Mouse (Mus musculus): ENCODE results near the gene Pagr1a. TPM values are rescaled to one million over a fixed set of nuclear protein-coding genes. Genes with fewer than 3 reads are reported as not detected.
A peak's percentile ranks its signal among the peaks of the same experiment; 100 is the strongest.

The Pagr1a gene
- polyA plus RNA-seq, 1 experiment from 2014 or later, result 23.1 TPM

- Histone ChIP-seq H3K9ac (ENCODE audit: low read length) (peak overlapping the region; percentile 16; the same call in 1 of the 2 replicates), H3K4me1 (ENCODE audit: control insufficient read depth in 2 of 2, insufficient read depth in 2 of 2, low read length in 2 of 2) (peaks cover 15 to 32% of the 10 kb centered on the region in 2 experiments)
- no peak for ATAC-seq (ENCODE audit: insufficient number of reproducible peaks, insufficient read depth, low FRiP score, low read depth)
Measured at GRCm38 (mm10) chr7:127014993-127015392, 2.2 kb downstream of the Pagr1a start.

GRCm38 (mm10) chr7:127014320-127014719 is 2.8 kb downstream of the Pagr1a start, which contains the start of gene Mvp:
Mvp (minus strand) TSS chr7:127014621.
- Histone ChIP-seq H3K4me1 (ENCODE audit: control insufficient read depth in 2 of 2, insufficient read depth in 2 of 2, low read length in 2 of 2) (peaks cover 15 to 31% of the 10 kb centered on the region in 2 experiments), H3K27me3 (ENCODE audit: control insufficient read depth, insufficient read depth, low read length) (no peaks in the 10 kb centered on the region), H3K9ac (ENCODE audit: low read length) (peak within 1 kb of the TSS; percentile 63), H3K4me2 (ENCODE audit: low read length) (peak within 1 kb of the TSS; percentile 81), H3K4me3 (ENCODE audit: control insufficient read depth in 1 of 2, insufficient read depth in 1 of 2, low read depth in 1 of 2, low read length in 2 of 2) (peak within 1 kb of the TSS; percentile 46 to 62), H3K27ac (replicated peaks in 1 of 2; ENCODE audit: control insufficient read depth in 1 of 2, insufficient read depth in 1 of 2, low read depth in 2 of 2, low read length in 2 of 2) (no peak within 1 kb of the TSS), H3K36me3 (ENCODE audit: control insufficient read depth, insufficient read depth, low read length) (peaks cover 31% of the 10 kb centered on the region), H3K9me3 (ENCODE audit: control insufficient read depth, low read length) (no peaks in the 10 kb centered on the region)
- no peak for ATAC-seq (ENCODE audit: insufficient number of reproducible peaks, insufficient read depth, low FRiP score, low read depth)
- WGBS, result 26% methylated on average over 11 of the region's 11 CpGs

More at GRCm38 (mm10) chr7:127014993-127015392, 2.2 kb downstream of the Pagr1a start:
- Histone ChIP-seq H3K36me3 (ENCODE audit: control insufficient read depth, insufficient read depth, low read length) (peaks cover 31% of the 10 kb centered on the region), H3K4me3 (ENCODE audit: control insufficient read depth in 1 of 2, insufficient read depth in 1 of 2, low read depth in 1 of 2, low read length in 2 of 2) (no peak overlapping the region), H3K27me3 (ENCODE audit: control insufficient read depth, insufficient read depth, low read length) (no peaks in the 10 kb centered on the region), H3K9me3 (ENCODE audit: control insufficient read depth, low read length) (no peaks in the 10 kb centered on the region), H3K4me2 (ENCODE audit: low read length) (peak overlapping the region; percentile 67; the same call in 1 of the 2 replicates), H3K27ac (replicated peaks in 1 of 2; ENCODE audit: control insufficient read depth in 1 of 2, insufficient read depth in 1 of 2, low read depth in 2 of 2, low read length in 2 of 2) (no peak overlapping the region)
- WGBS, result 89% methylated on average over 12 of the region's 12 CpGs

GRCm38 (mm10) chr7:127013385-127013784 is 3.8 kb downstream of the Pagr1a start:
- H3K4me2 ChIP-seq (ENCODE audit: low read length), result peak overlapping the region; percentile 67
- H3K4me3 ChIP-seq (ENCODE audit: control insufficient read depth in 1 of 2, insufficient read depth in 1 of 2, low read depth in 1 of 2, low read length in 2 of 2), result no peak overlapping the region
- H3K27ac ChIP-seq (replicated peaks in 1 of 2; ENCODE audit: control insufficient read depth in 1 of 2, insufficient read depth in 1 of 2, low read depth in 2 of 2, low read length in 2 of 2), result no peak overlapping the region
- H3K4me1 ChIP-seq (ENCODE audit: control insufficient read depth in 2 of 2, insufficient read depth in 2 of 2, low read length in 2 of 2), result peaks cover 18 to 36% of the 10 kb centered on the region in 2 experiments
- H3K27me3 ChIP-seq (ENCODE audit: control insufficient read depth, insufficient read depth, low read length), result no peaks in the 10 kb centered on the region
- no peaks in the 10 kb centered on the region for H3K9me3 ChIP-seq (ENCODE audit: control insufficient read depth, low read length)
- no peak for ATAC-seq (ENCODE audit: insufficient number of reproducible peaks, insufficient read depth, low FRiP score, low read depth)
- 90% methylated on average over 6 of the region's 6 CpGs for WGBS
- no peak overlapping the region for H3K9ac ChIP-seq (ENCODE audit: low read length)
- H3K36me3 ChIP-seq (ENCODE audit: control insufficient read depth, insufficient read depth, low read length), result peaks cover 31% of the 10 kb centered on the region

GRCm38 (mm10) chr7:127012845-127013244 is 4.3 kb downstream of the Pagr1a start:
- WGBS, result 91% methylated on average over 10 of the region's 10 CpGs
- Histone ChIP-seq H3K4me1 (ENCODE audit: control insufficient read depth in 2 of 2, insufficient read depth in 2 of 2, low read length in 2 of 2) (peaks cover 21 to 36% of the 10 kb centered on the region in 2 experiments), H3K4me2 (ENCODE audit: low read length) (no peak overlapping the region), H3K4me3 (ENCODE audit: control insufficient read depth in 1 of 2, insufficient read depth in 1 of 2, low read depth in 1 of 2, low read length in 2 of 2) (no peak overlapping the region), H3K27ac (replicated peaks in 1 of 2; ENCODE audit: control insufficient read depth in 1 of 2, insufficient read depth in 1 of 2, low read depth in 2 of 2, low read length in 2 of 2) (no peak overlapping the region), H3K9me3 (ENCODE audit: control insufficient read depth, low read length) (no peaks in the 10 kb centered on the region), H3K36me3 (ENCODE audit: control insufficient read depth, insufficient read depth, low read length) (peaks cover 31% of the 10 kb centered on the region), H3K27me3 (ENCODE audit: control insufficient read depth, insufficient read depth, low read length) (no peaks in the 10 kb centered on the region), H3K9ac (ENCODE audit: low read length) (no peak overlapping the region)
- ATAC-seq (ENCODE audit: insufficient number of reproducible peaks, insufficient read depth, low FRiP score, low read depth), result no peak

GRCm38 (mm10) chr7:127012374-127012773 is 4.8 kb downstream of the Pagr1a start:
- Histone ChIP-seq H3K4me2 (ENCODE audit: low read length) (no peak overlapping the region), H3K27ac (replicated peaks in 1 of 2; ENCODE audit: control insufficient read depth in 1 of 2, insufficient read depth in 1 of 2, low read depth in 2 of 2, low read length in 2 of 2) (no peak overlapping the region), H3K36me3 (ENCODE audit: control insufficient read depth, insufficient read depth, low read length) (peaks cover 31% of the 10 kb centered on the region), H3K27me3 (ENCODE audit: control insufficient read depth, insufficient read depth, low read length) (no peaks in the 10 kb centered on the region), H3K4me1 (ENCODE audit: control insufficient read depth in 2 of 2, insufficient read depth in 2 of 2, low read length in 2 of 2) (peaks cover 21 to 32% of the 10 kb centered on the region in 2 experiments), H3K4me3 (ENCODE audit: control insufficient read depth in 1 of 2, insufficient read depth in 1 of 2, low read depth in 1 of 2, low read length in 2 of 2) (no peak overlapping the region), H3K9me3 (ENCODE audit: control insufficient read depth, low read length) (no peaks in the 10 kb centered on the region), H3K9ac (ENCODE audit: low read length) (no peak overlapping the region)
- WGBS, result 71% methylated on average over 6 of the region's 6 CpGs
- ATAC-seq (ENCODE audit: insufficient number of reproducible peaks, insufficient read depth, low FRiP score, low read depth), result no peak

- 65% methylated on average over 2 of the region's 2 CpGs for WGBS
- no peaks in the 10 kb centered on the region for H3K9me3 ChIP-seq (ENCODE audit: control insufficient read depth, low read length)
- H3K36me3 ChIP-seq (ENCODE audit: control insufficient read depth, insufficient read depth, low read length), result peaks cover 31% of the 10 kb centered on the region
- H3K4me3 ChIP-seq (ENCODE audit: control insufficient read depth in 1 of 2, insufficient read depth in 1 of 2, low read depth in 1 of 2, low read length in 2 of 2), result no peak overlapping the region
- no peak overlapping the region for H3K27ac ChIP-seq (replicated peaks in 1 of 2; ENCODE audit: control insufficient read depth in 1 of 2, insufficient read depth in 1 of 2, low read depth in 2 of 2, low read length in 2 of 2)
- H3K9ac ChIP-seq (ENCODE audit: low read length), result no peak overlapping the region
- H3K27me3 ChIP-seq (ENCODE audit: control insufficient read depth, insufficient read depth, low read length), result no peaks in the 10 kb centered on the region
- no peak overlapping the region for H3K4me2 ChIP-seq (ENCODE audit: low read length)
- H3K4me1 ChIP-seq (ENCODE audit: control insufficient read depth in 2 of 2, insufficient read depth in 2 of 2, low read length in 2 of 2), result peaks cover 21 to 32% of the 10 kb centered on the region in 2 experiments
- ATAC-seq (ENCODE audit: insufficient number of reproducible peaks, insufficient read depth, low FRiP score, low read depth), result no peak
Measured at GRCm38 (mm10) chr7:127011717-127012116, 5.4 kb downstream of the Pagr1a start.

GRCm38 (mm10) chr7:127011051-127011450 is 6.1 kb downstream of the Pagr1a start:
- no peak for ATAC-seq (ENCODE audit: insufficient number of reproducible peaks, insufficient read depth, low FRiP score, low read depth)
- no peaks in the 10 kb centered on the region for H3K27me3 ChIP-seq (ENCODE audit: control insufficient read depth, insufficient read depth, low read length)
- no peak overlapping the region for H3K4me2 ChIP-seq (ENCODE audit: low read length)
- H3K4me1 ChIP-seq (ENCODE audit: control insufficient read depth in 2 of 2, insufficient read depth in 2 of 2, low read length in 2 of 2), result peaks cover 23 to 32% of the 10 kb centered on the region in 2 experiments
- no peak overlapping the region for H3K9ac ChIP-seq (ENCODE audit: low read length)
- no peak overlapping the region for H3K27ac ChIP-seq (replicated peaks in 1 of 2; ENCODE audit: control insufficient read depth in 1 of 2, insufficient read depth in 1 of 2, low read depth in 2 of 2, low read length in 2 of 2)
- peaks cover 31% of the 10 kb centered on the region for H3K36me3 ChIP-seq (ENCODE audit: control insufficient read depth, insufficient read depth, low read length)
- no peaks in the 10 kb centered on the region for H3K9me3 ChIP-seq (ENCODE audit: control insufficient read depth, low read length)
- no peak overlapping the region for H3K4me3 ChIP-seq (ENCODE audit: control insufficient read depth in 1 of 2, insufficient read depth in 1 of 2, low read depth in 1 of 2, low read length in 2 of 2)
- WGBS, result 96% methylated on average over 2 of the region's 2 CpGs

Measured in heart, embryonic 14.5 days (tissue).